Mouse (Mus musculus) stomach, embryonic 15.5 days (tissue): ENCODE results near the gene Ifna15. TPM values are rescaled to one million over a fixed set of nuclear protein-coding genes. Genes with fewer than 3 reads are reported as not detected.

ENCODE experiments used
- ATAC-seq: fragments of 200-750 bp; cut with Nextera tagmentation; 2 replicates; pipeline ENCODE4 v1.8.0; 2017; ENCODE audit warnings: low read depth, moderate number of reproducible peaks, moderate TSS enrichment; ENCODE audit not compliant: insufficient read depth, low FRiP score
- H3K27ac ChIP-seq: fragments of 300-500 bp; sonication (generic); 2 replicates; pipeline ENCODE4 v1.5.1; 2015; ENCODE audit warnings: mild to moderate bottlenecking, inconsistent platforms
- H3K27me3 ChIP-seq: fragments of 300-500 bp; sonication (generic); replicated peaks from 2 replicates; pipeline ENCODE4 v1.6.1; 2015; ENCODE audit warnings: inconsistent platforms
- H3K36me3 ChIP-seq: fragments of 300-500 bp; sonication (generic); 2 replicates; pipeline ENCODE4 v1.6.1; 2015; ENCODE audit warnings: inconsistent platforms
- H3K4me1 ChIP-seq: fragments of 300-500 bp; sonication (generic); 2 replicates; pipeline ENCODE4 v1.6.1; 2015; ENCODE audit warnings: inconsistent platforms
- H3K4me2 ChIP-seq: fragments of 300-500 bp; sonication (generic); 2 replicates; pipeline ENCODE4 v1.6.1; 2015; ENCODE audit warnings: mild to moderate bottlenecking, inconsistent platforms
- H3K4me3 ChIP-seq: fragments of 300-500 bp; sonication (generic); replicated peaks from 2 replicates; pipeline ENCODE4 v1.5.1; 2015; ENCODE audit warnings: inconsistent platforms
- H3K9ac ChIP-seq: fragments of 300-500 bp; sonication (generic); 2 replicates; pipeline ENCODE4 v1.6.1; 2015; ENCODE audit warnings: inconsistent platforms
- H3K9me3 ChIP-seq: fragments of 300-500 bp; sonication (generic); 2 replicates; pipeline ENCODE4 v1.6.1; 2016; ENCODE audit warnings: inconsistent platforms
- WGBS: fragments of 180-500 bp; shearing (Covaris S2); methylation state at CpG from one replicate; pipeline ENCODE4 v1.1.7; 2015; 5-methylcytosine and 5-hydroxymethylcytosine counted together
- polyA plus RNA-seq: library from polyadenylated mRNA; unstranded; fragments of >200 nt; fragmentation: Nextera tagmentation; extraction: Ambion mirVana; gene quantifications from 2 replicates; pipeline ENCODE4 v1.2.1, GENCODE M21; 2015

Ifna15 gene
- polyA plus RNA-seq, 1 experiment from 2014 or later = not detected

DNA sequence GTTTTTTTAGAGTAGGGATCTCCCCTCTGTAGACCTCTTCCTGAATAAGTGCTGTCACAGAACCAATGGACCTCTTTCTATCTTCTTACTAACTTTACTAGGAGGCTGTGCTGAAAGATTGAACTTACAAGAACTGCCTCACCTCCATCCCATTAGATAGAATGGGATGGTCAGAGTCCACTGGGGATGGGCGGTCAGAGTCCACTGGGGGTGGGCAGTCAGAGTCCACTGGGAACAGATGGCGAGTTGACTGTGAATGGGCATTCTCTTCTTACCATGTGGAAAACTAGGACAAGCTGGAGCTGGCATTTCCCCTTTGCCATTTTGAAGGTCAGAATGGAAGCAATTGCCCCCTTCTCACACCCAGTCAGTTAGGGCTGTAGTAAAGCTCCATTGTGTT lies 24.5 kb downstream of the Ifna15 start:
- Histone ChIP-seq H3K27ac (no peak overlapping the region), H3K9me3 (no peaks in the 10 kb centered on the region), H3K4me3 (no peak overlapping the region), H3K27me3 (no peaks in the 10 kb centered on the region), H3K4me1 (no peaks in the 10 kb centered on the region), H3K36me3 (no peaks in the 10 kb centered on the region), H3K4me2 (no peak overlapping the region), H3K9ac (no peak overlapping the region)
- no peak for ATAC-seq
- WGBS = 93% methylated on average over 2 of the region's 2 CpGs

DNA sequence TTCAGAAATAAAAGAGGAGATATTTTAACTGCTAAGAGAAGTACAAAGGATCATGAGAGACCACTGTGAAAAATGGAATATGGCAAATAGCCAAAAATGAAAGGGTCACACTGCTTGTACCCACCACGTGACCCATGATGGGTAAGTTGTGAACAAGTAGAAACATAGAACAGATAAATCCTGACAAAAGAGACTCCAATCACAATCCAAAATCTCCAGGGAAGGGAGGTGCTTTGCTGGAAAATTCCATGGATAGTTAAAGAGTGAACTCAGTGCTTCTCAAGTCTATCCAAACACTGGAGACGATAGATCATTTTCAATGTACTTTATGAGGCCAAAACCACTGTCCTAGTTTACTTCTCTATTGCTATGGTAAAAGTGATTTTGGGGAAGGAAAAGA lies 27.2 kb downstream of the Ifna15 start:
- no peaks in the 10 kb centered on the region for H3K9me3 ChIP-seq
- H3K36me3 ChIP-seq = no peaks in the 10 kb centered on the region
- H3K27ac ChIP-seq = no peak overlapping the region
- H3K9ac ChIP-seq = no peak overlapping the region
- H3K4me2 ChIP-seq = no peak overlapping the region
- 68% methylated on average over 2 of the region's 2 CpGs for WGBS
- H3K27me3 ChIP-seq = no peaks in the 10 kb centered on the region
- ATAC-seq = no peak
- no peaks in the 10 kb centered on the region for H3K4me1 ChIP-seq
- H3K4me3 ChIP-seq = no peak overlapping the region

DNA sequence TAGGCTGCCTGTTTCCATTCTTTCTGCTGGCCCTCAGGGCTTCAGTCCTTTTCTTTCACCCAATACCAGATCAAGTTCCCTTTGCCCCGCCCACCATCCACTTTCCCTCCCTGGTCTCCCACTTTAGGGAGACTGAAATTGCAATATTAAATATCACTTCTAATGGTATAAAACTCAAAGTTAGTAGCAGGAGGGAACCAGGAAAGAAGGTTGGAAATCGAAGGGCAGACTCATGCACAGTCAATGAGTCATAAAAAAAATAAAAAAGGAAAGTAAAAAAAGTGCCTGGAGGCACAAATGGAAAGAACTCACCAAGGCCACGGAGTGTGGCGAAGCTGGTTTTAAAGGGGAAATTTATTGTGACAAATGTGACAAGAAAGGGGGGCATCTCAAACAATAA lies 27.8 kb downstream of the Ifna15 start:
- H3K4me2 ChIP-seq = no peak overlapping the region
- H3K9me3 ChIP-seq = no peaks in the 10 kb centered on the region
- ATAC-seq = no peak
- H3K4me3 ChIP-seq = no peak overlapping the region
- no peaks in the 10 kb centered on the region for H3K4me1 ChIP-seq
- no peaks in the 10 kb centered on the region for H3K27me3 ChIP-seq
- WGBS = 68% methylated on average over 4 of the region's 4 CpGs
- no peak overlapping the region for H3K27ac ChIP-seq
- H3K36me3 ChIP-seq = no peaks in the 10 kb centered on the region
- H3K9ac ChIP-seq = no peak overlapping the region

DNA sequence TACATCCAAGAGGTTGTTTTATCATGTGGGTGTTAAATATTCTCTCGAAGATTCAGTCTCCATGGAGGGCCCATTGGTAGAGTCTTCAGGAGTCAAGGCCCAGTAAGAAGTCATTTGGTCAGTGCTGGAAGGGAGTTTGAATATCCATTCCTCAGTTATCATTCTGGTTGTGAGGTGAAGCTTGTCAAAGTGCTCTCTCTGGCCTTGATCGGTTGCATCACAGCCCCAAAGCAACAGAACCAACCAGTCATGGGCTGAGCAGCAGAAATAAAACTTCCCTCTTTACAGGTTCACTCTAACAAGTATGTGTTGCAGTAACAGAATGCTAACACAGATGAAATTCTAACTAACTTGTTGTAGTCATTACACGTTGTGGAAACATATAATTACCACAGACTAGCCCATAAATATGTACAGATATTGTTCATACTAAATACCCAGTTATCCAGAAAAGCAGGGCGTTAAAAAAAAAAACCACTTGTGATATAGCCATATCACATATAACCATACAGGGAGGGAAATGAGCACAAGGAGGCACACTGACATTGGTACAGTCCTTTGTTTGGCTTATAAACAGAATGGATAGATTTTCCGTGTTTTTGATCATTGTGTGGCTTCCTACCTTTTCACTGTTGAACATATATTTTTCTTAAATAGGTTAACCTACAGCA lies 31.5 kb downstream of the Ifna15 start:
- no peak for ATAC-seq
- Histone ChIP-seq H3K36me3 (no peaks in the 10 kb centered on the region), H3K4me1 (no peaks in the 10 kb centered on the region), H3K9ac (no peak overlapping the region), H3K9me3 (no peaks in the 10 kb centered on the region), H3K27ac (no peak overlapping the region), H3K27me3 (no peaks in the 10 kb centered on the region), H3K4me2 (no peak overlapping the region), H3K4me3 (no peak overlapping the region)
- 81% methylated on average over 5 of the region's 5 CpGs for WGBS

DNA sequence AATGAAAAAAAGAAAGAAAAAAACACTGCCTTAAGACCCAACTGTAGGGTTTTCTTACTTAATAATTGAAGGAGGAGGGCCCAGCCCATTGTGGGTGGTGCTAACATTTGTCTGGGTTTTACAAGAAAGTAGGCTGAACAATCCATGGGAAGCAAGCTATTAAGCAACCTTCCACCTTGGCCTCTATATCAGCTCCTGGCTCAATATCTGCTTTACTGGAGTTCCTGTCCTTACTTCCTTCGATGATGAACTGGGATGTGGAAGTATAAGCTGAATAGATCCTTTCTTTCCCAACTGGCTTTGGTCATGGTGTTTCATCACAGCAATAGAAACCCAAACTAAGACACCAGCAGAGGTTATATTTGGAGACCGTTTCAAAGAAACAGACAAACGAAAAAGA lies 32.7 kb downstream of the Ifna15 start:
- no peaks in the 10 kb centered on the region for H3K36me3 ChIP-seq
- H3K4me1 ChIP-seq = no peaks in the 10 kb centered on the region
- H3K9ac ChIP-seq = no peak overlapping the region
- H3K4me2 ChIP-seq = no peak overlapping the region
- no peaks in the 10 kb centered on the region for H3K27me3 ChIP-seq
- no peaks in the 10 kb centered on the region for H3K9me3 ChIP-seq
- 83% methylated on average over 3 of the region's 3 CpGs for WGBS
- H3K4me3 ChIP-seq = no peak overlapping the region
- no peak for ATAC-seq
- H3K27ac ChIP-seq = no peak overlapping the region

DNA sequence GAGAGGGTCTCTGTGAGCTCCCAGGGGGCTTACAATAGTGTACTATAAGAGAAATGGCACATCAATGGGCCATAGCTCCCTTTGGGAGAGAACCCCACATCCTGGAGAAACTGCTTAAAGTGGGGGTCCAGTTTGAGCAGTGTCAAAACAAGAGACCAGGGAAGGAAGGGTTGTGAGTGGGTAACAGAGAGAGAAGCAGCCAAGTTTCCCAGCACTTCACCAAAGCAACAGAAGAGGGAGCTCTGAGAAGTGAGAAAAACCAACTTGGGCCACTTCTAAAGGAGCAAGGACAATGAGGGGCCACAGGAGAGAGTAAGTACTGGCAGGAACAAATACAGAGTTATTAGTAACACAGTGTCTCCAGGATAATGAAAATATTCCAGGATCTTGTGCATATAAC lies 34.8 kb downstream of the Ifna15 start:
- no peaks in the 10 kb centered on the region for H3K27me3 ChIP-seq
- no peaks in the 10 kb centered on the region for H3K9me3 ChIP-seq
- no peak overlapping the region for H3K27ac ChIP-seq
- H3K4me1 ChIP-seq = no peaks in the 10 kb centered on the region
- H3K4me2 ChIP-seq = no peak overlapping the region
- H3K9ac ChIP-seq = no peak overlapping the region
- no peak overlapping the region for H3K4me3 ChIP-seq
- no peaks in the 10 kb centered on the region for H3K36me3 ChIP-seq
- ATAC-seq = no peak

DNA sequence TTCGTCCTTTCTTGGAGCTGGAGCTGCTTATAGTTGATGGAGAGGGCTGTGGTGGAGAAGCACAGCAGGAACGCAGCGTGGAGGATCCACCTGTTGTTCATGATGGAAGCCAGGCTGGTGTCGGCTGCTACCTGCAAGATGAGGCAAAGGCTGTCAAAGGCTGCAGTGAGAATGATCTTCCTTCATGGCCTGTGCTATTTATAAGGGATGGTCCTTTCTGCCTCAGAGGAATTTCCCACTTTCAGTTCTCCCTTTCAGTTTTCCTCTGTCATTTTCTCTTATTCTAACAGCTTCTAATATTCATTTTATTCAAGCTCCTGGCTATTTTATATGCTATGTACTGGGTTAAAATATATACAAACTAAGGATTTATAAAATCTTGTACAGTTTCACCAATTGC lies 35.4 kb downstream of the Ifna15 start, which contains the start of gene Ifnb1:
Gene Ifnb1 (minus strand): TSS at position 101 of the 400 bp plus-strand sequence.
- Histone ChIP-seq H3K27me3 (no peaks in the 10 kb centered on the region), H3K36me3 (no peaks in the 10 kb centered on the region), H3K4me2 (no peak within 1 kb of the TSS), H3K9me3 (no peaks in the 10 kb centered on the region), H3K4me1 (no peaks in the 10 kb centered on the region), H3K9ac (no peak within 1 kb of the TSS), H3K27ac (no peak within 1 kb of the TSS), H3K4me3 (no peak within 1 kb of the TSS)
- 84% methylated on average over 4 of the region's 4 CpGs for WGBS
- no peak for ATAC-seq

DNA sequence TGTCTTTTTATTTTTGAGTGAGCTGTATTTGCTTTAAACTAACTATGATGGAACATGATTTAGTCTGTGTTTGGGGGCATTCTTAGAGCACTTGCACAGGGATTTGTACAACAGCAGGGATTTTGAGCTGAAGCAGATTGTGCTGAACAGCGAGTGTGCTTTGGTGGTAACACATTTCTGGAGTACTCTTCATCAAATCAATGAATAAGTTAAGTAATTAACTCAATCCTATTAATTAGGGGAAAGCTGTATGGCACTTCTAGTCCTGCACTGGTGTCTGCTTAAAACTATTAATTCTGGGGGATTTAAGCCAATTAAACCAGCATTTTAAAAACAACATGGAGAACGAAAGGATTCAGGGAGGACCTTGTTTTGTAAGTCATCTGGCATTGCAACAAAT lies 40.1 kb downstream of the Ifna15 start:
- ATAC-seq = no peak
- no peak overlapping the region for H3K4me2 ChIP-seq
- H3K36me3 ChIP-seq = no peaks in the 10 kb centered on the region
- H3K27ac ChIP-seq = no peak overlapping the region
- no peaks in the 10 kb centered on the region for H3K9me3 ChIP-seq
- H3K9ac ChIP-seq = no peak overlapping the region
- WGBS = 79% methylated on average over 2 of the region's 2 CpGs
- 0 out of 2 replicates have a peak, but pooled peaks cover 6% of the 10 kb centered on the region for H3K4me1 ChIP-seq
- no peaks in the 10 kb centered on the region for H3K27me3 ChIP-seq
- H3K4me3 ChIP-seq = no peak overlapping the region

DNA sequence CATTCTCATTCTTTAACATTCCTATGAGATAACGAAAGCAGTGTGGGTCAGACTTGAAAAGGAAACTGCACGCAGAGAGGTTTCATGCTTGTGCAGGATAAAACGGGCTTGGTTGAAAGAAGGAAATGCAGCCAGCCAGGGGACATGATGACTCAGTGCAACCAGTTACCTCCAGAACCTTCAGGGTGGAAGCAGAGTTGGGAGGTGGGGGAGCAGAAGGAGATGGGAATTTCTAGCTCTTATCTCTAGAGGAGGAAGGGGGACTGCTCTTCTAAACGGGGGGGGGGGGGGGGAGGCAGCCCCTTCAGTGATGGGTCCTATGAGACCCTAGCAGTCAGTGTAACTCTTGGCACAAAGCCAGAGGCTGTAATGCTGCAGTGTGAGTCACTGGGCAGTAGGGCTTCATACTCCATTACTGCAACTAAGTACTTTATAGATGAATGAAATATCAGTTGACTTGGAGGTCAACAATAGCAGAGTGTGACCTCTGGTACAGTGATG lies 42.3 kb downstream of the Ifna15 start:
- Histone ChIP-seq H3K9me3 (no peaks in the 10 kb centered on the region), H3K27me3 (no peaks in the 10 kb centered on the region), H3K4me3 (no peak overlapping the region), H3K27ac (0 out of 2 replicates have a peak overlapping the region, but pooled peaks have one; percentile 35), H3K4me1 (0 out of 2 replicates have a peak, but pooled peaks cover 6% of the 10 kb centered on the region), H3K36me3 (no peaks in the 10 kb centered on the region), H3K9ac (no peak overlapping the region), H3K4me2 (peak overlapping the region; percentile 32)
- ATAC-seq = peak; percentile 78; the same call in 1 of the 2 replicates
- WGBS = 24% methylated on average over 4 of the region's 4 CpGs

DNA sequence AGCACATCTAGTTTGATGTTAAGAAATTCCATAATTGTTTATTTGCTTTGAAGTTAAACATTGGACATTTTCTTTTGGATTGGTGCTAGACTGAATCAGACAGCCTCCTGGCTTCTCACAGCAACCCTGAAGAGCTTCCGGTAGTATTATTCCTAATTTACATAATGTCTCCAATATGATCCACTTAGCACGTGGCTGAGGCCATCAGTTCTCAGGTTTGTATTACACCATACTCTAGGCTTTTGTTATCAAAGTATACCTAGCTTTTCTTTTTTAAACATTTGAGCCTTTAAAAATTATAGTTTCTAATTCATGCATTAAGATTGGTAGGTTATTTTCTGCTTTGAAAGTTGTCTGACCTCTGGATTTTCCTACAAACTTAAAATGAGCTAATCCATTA lies 42.8 kb downstream of the Ifna15 start:
- H3K9me3 ChIP-seq = no peaks in the 10 kb centered on the region
- WGBS = 34% methylated on average over 2 of the region's 2 CpGs
- no peak for ATAC-seq
- H3K4me1 ChIP-seq = 0 out of 2 replicates have a peak, but pooled peaks cover 6% of the 10 kb centered on the region
- H3K9ac ChIP-seq = no peak overlapping the region
- peak overlapping the region; percentile 32; the same call in 1 of the 2 replicates for H3K4me2 ChIP-seq
- H3K27me3 ChIP-seq = no peaks in the 10 kb centered on the region
- H3K4me3 ChIP-seq = no peak overlapping the region
- H3K36me3 ChIP-seq = no peaks in the 10 kb centered on the region
- H3K27ac ChIP-seq = 0 out of 2 replicates have a peak overlapping the region, but pooled peaks have one; percentile 35

DNA sequence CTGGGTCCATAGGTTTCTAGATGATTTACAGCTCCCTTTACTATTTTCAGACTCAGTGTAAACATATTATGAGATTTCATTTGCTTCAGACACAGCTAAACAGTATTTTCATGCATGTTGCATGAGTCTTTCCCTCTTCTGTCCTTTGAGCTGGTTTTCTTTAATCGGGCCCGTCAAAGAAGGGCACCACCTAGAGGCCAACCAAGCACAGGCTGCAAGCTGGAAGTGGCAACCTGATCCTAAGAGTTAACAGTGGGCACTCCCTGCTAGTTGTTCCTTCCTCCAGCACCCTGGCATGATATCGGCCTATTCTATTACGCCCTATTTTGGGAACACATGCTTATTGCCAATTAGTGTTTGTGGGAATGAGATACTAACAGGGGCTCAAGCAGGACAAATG lies 43.6 kb downstream of the Ifna15 start:
- ATAC-seq = no peak
- no peaks in the 10 kb centered on the region for H3K27me3 ChIP-seq
- 0 out of 2 replicates have a peak, but pooled peaks cover 6% of the 10 kb centered on the region for H3K4me1 ChIP-seq
- no peaks in the 10 kb centered on the region for H3K9me3 ChIP-seq
- H3K4me3 ChIP-seq = no peak overlapping the region
- no peak overlapping the region for H3K9ac ChIP-seq
- no peak overlapping the region for H3K27ac ChIP-seq
- no peak overlapping the region for H3K4me2 ChIP-seq
- no peaks in the 10 kb centered on the region for H3K36me3 ChIP-seq
- 43% methylated on average over 4 of the region's 4 CpGs for WGBS

DNA sequence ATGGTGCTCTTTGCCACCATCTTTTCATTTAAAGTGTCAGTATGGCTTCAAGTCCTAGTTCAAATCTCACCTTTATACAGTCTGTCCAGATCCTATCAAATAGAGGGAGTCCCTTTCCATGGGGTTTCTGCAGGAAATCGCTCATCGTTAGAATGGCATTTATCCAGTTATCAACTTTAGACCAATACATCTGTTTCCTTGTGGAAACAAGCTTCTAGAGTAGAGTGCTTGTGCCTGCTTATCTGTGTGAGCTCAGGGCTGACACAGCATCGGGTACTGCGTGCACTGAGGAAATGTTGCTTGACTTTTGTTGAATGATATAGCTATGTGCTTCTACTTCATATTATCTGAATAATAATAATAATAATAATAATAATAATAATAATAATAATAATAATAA lies 44.3 kb downstream of the Ifna15 start:
- no peak for ATAC-seq
- Histone ChIP-seq H3K4me3 (no peak overlapping the region), H3K9ac (no peak overlapping the region), H3K4me2 (no peak overlapping the region), H3K4me1 (0 out of 2 replicates have a peak, but pooled peaks cover 6% of the 10 kb centered on the region), H3K9me3 (no peaks in the 10 kb centered on the region), H3K36me3 (no peaks in the 10 kb centered on the region), H3K27me3 (no peaks in the 10 kb centered on the region), H3K27ac (no peak overlapping the region)
- 89% methylated on average over 4 of the region's 4 CpGs for WGBS
